Mouse (Mus musculus) fibroblast of lung, adult 2 months (primary cell): ENCODE results near the gene Tmem145.
A peak's percentile ranks its signal among the peaks of the same experiment; 100 is the strongest.
"Not testable (repeated sequence)": the region's sequence is repeated elsewhere in the genome, so short reads cannot be mapped to it uniquely, and the experiment has no call there.

Experiments
- DNase-seq: peaks from one replicate; pipeline ENCODE4 v3.0.0-alpha.2; 2011; ENCODE audit warnings: low read depth

The Tmem145 gene

GRCm38 (mm10) chr7:25323219-25323618 is 17.3 kb downstream of the Tmem145 start:
- DNase-seq = no peak

- not testable (repeated sequence) for DNase-seq
These were observed 19.5 kb downstream of the Tmem145 start for GRCm38 (mm10) chr7:25325431-25325830.

- no peak for DNase-seq
These were observed 20.3 kb downstream of the Tmem145 start for GRCm38 (mm10) chr7:25326233-25326632.

GRCm38 (mm10) chr7:25333596-25334307 is 27.8 kb downstream of the Tmem145 start:
- peak; percentile 45 for DNase-seq

- no peak for DNase-seq
These were observed 28.6 kb downstream of the Tmem145 start for GRCm38 (mm10) chr7:25334472-25334871.

GRCm38 (mm10) chr7:25339329-25339728 is 33.4 kb downstream of the Tmem145 start:
- DNase-seq = no peak

- DNase-seq = no peak
These were observed 35.3 kb downstream of the Tmem145 start for GRCm38 (mm10) chr7:25341000-25341784.

GRCm38 (mm10) chr7:25348861-25349260 is 43.0 kb downstream of the Tmem145 start:
- DNase-seq = no peak

- DNase-seq = no peak
These were observed 52.9 kb downstream of the Tmem145 start for GRCm38 (mm10) chr7:25358721-25359206.

GRCm38 (mm10) chr7:25363151-25363550 is 57.2 kb downstream of the Tmem145 start:
- no peak for DNase-seq

GRCm38 (mm10) chr7:25363632-25364031 is 57.7 kb downstream of the Tmem145 start:
- DNase-seq = no peak
